Mouse (Mus musculus) MEL (cell line): ENCODE results near the gene Porcn. TPM values are rescaled to one million over a fixed set of nuclear protein-coding genes. Genes with fewer than 3 reads are reported as not detected.

ENCODE experiments used
- DNase-seq: peaks from one replicate; pipeline ENCODE4 v3.0.0; 2011; ENCODE audit warnings: low read depth, low spot score
- H3K27ac ChIP-seq: 2 replicates; pipeline ENCODE4 v1.5.1; 2012; ENCODE audit warnings: low read depth, mild to moderate bottlenecking, control low read depth, low read length, moderate library complexity; ENCODE audit not compliant: control insufficient read depth
- H3K27me3 ChIP-seq, 2 experiments: fragments of 150-350 bp in 1 of 2; sonication (generic) in 1 of 2; 2 replicates each; pipeline ENCODE4 v1.6.1; 2012; ENCODE audit warnings: low read length in 2 of 2, mild to moderate bottlenecking in 2 of 2, improper control_type of control experiment in 1 of 2, moderate library complexity in 1 of 2; ENCODE audit not compliant: insufficient read depth in 2 of 2, control insufficient read depth in 1 of 2
- H3K36me3 ChIP-seq, 2 experiments: 2 replicates each; pipeline ENCODE4 v1.6.1; 2012 to 2014; ENCODE audit warnings: low read length in 2 of 2, improper control_type of control experiment in 1 of 2, inconsistent platforms in 1 of 2, mild to moderate bottlenecking in 1 of 2; ENCODE audit not compliant: insufficient read depth in 2 of 2, control insufficient read depth in 1 of 2
- H3K4me1 ChIP-seq, 2 experiments: fragments of 150-350 bp in 1 of 2; sonication (generic) in 1 of 2; 2 replicates each; pipeline ENCODE4 v1.6.1; 2012; ENCODE audit warnings: low read length in 2 of 2, improper control_type of control experiment in 1 of 2, mild to moderate bottlenecking in 1 of 2; ENCODE audit not compliant: insufficient read depth in 2 of 2, control insufficient read depth in 1 of 2
- H3K4me3 ChIP-seq, 2 experiments: fragments of 150-350 bp in 1 of 2; sonication (generic) in 1 of 2; 2 replicates each; pipeline ENCODE4 v1.5.1; 2012; ENCODE audit warnings: low read depth in 2 of 2, low read length in 2 of 2, mild to moderate bottlenecking in 2 of 2, moderate library complexity in 2 of 2, control low read depth in 1 of 2, improper control_type of control experiment in 1 of 2; ENCODE audit not compliant: control insufficient read depth in 1 of 2, insufficient read depth in 1 of 2
- H3K79me2 ChIP-seq: 2 replicates; pipeline ENCODE4 v1.6.1; 2012; ENCODE audit warnings: mild to moderate bottlenecking, low read length, moderate library complexity; ENCODE audit not compliant: control insufficient read depth, poor library complexity, insufficient read depth
- H3K9ac ChIP-seq: 2 replicates; pipeline ENCODE4 v1.6.1; 2012; ENCODE audit warnings: low read depth, mild to moderate bottlenecking, control low read depth, low read length, moderate library complexity; ENCODE audit not compliant: control insufficient read depth, poor library complexity, severe bottlenecking
- H3K9me3 ChIP-seq: fragments of 150-350 bp; sonication (generic); replicated peaks from 2 replicates; pipeline ENCODE4 v1.6.1; 2012; ENCODE audit warnings: mild to moderate bottlenecking, low read length, improper control_type of control experiment, moderate library complexity; ENCODE audit not compliant: insufficient read depth
- BHLHE40 ChIP-seq: IDR thresholded peaks from 2 replicates; pipeline ENCODE4 v1.6.1; 2012; ENCODE audit warnings: low read depth, mild to moderate bottlenecking, inconsistent platforms, low read length, improper control_type of control experiment, borderline replicate concordance
- CTCF ChIP-seq, 3 experiments: IDR thresholded peaks in 2 of 3; conservative IDR thresholded peaks in 1 of 3; 2 replicates each; pipeline ENCODE4 v1.5.1; 2011 to 2012; ENCODE audit warnings: low read length in 3 of 3, low read depth in 2 of 3, mild to moderate bottlenecking in 2 of 3, improper control_type of control experiment in 1 of 3, inconsistent platforms in 1 of 3, mixed read lengths in 1 of 3, moderate library complexity in 1 of 3; ENCODE audit not compliant: control insufficient read depth in 1 of 3, insufficient read depth in 1 of 3, poor library complexity in 1 of 3, severe bottlenecking in 1 of 3
- E2F4 ChIP-seq: IDR thresholded peaks from 2 replicates; pipeline ENCODE4 v1.6.1; 2011; ENCODE audit warnings: low read depth, low read length, improper control_type of control experiment, borderline replicate concordance
- GABPA ChIP-seq: IDR thresholded peaks from 2 replicates; pipeline ENCODE4 v1.6.1; 2012; ENCODE audit warnings: low read depth, mild to moderate bottlenecking, inconsistent platforms, low read length, improper control_type of control experiment, moderate library complexity
- GATA1 ChIP-seq: IDR thresholded peaks from 2 replicates; pipeline ENCODE4 v1.6.1; 2011; ENCODE audit warnings: low read depth, low read length, improper control_type of control experiment
- JUND ChIP-seq: IDR thresholded peaks from 2 replicates; pipeline ENCODE4 v1.6.1; 2011; ENCODE audit warnings: low read depth, mild to moderate bottlenecking, improper control_type of control experiment, low read length
- KAT2A ChIP-seq: conservative IDR thresholded peaks from 2 replicates; pipeline ENCODE4 v1.6.1; 2012; ENCODE audit warnings: low read depth, low read length, improper control_type of control experiment, inconsistent platforms
- MAFK ChIP-seq: IDR thresholded peaks from 2 replicates; pipeline ENCODE4 v1.6.1; 2011; ENCODE audit warnings: low read depth, mild to moderate bottlenecking, low read length, improper control_type of control experiment, borderline replicate concordance
- MEF2A ChIP-seq: IDR thresholded peaks from 2 replicates; pipeline ENCODE4 v1.6.1; 2014; ENCODE audit warnings: low read depth, mild to moderate bottlenecking, inconsistent platforms, low read length, improper control_type of control experiment; ENCODE audit not compliant: poor library complexity, insufficient replicate concordance, severe bottlenecking; ENCODE audit errors: extremely low read depth
- MXI1 ChIP-seq: IDR thresholded peaks from 2 replicates; pipeline ENCODE4 v1.6.1; 2011; ENCODE audit warnings: mild to moderate bottlenecking, low read depth, low read length, improper control_type of control experiment
- MYB ChIP-seq: IDR thresholded peaks from 2 replicates; pipeline ENCODE4 v1.6.1; 2011; ENCODE audit warnings: mild to moderate bottlenecking, low read depth, low read length, improper control_type of control experiment
- POLR2AphosphoS2 ChIP-seq: IDR thresholded peaks from 2 replicates; pipeline ENCODE4 v1.6.1; 2011; ENCODE audit warnings: low read length, improper control_type of control experiment
- POLR2AphosphoS5 ChIP-seq: IDR thresholded peaks from 2 replicates; pipeline ENCODE4 v1.6.1; 2012; ENCODE audit warnings: low read depth, borderline replicate concordance, mild to moderate bottlenecking, inconsistent platforms, low read length, moderate library complexity, mixed read lengths
- RAD21 ChIP-seq: IDR thresholded peaks from 2 replicates; pipeline ENCODE4 v1.6.1; 2011; ENCODE audit warnings: mild to moderate bottlenecking, low read depth, low read length, improper control_type of control experiment
- SMC3 ChIP-seq: IDR thresholded peaks from 2 replicates; pipeline ENCODE4 v1.6.1; 2011; ENCODE audit warnings: low read depth, low read length, improper control_type of control experiment
- TAL1 ChIP-seq: IDR thresholded peaks from 2 replicates; pipeline ENCODE4 v1.6.1; 2012; ENCODE audit warnings: mild to moderate bottlenecking, inconsistent platforms, low read length, moderate library complexity, mixed read lengths
- TCF12 ChIP-seq: IDR thresholded peaks from 2 replicates; pipeline ENCODE4 v1.6.1; 2014; ENCODE audit warnings: low read depth, mild to moderate bottlenecking, inconsistent platforms, low read length, improper control_type of control experiment, moderate library complexity
- USF1 ChIP-seq: IDR thresholded peaks from 2 replicates; pipeline ENCODE4 v1.6.1; 2014; ENCODE audit warnings: low read depth, mild to moderate bottlenecking, inconsistent platforms, low read length, improper control_type of control experiment, moderate library complexity
- USF2 ChIP-seq, 2 experiments: IDR thresholded peaks; 2 replicates each; pipeline ENCODE4 v1.6.1; 2011 to 2012; ENCODE audit warnings: improper control_type of control experiment in 2 of 2, low read length in 2 of 2, borderline replicate concordance in 1 of 2, inconsistent platforms in 1 of 2, low read depth in 1 of 2, mild to moderate bottlenecking in 1 of 2; ENCODE audit not compliant: insufficient read depth in 1 of 2
- ZNF384 ChIP-seq: IDR thresholded peaks from 2 replicates; pipeline ENCODE4 v1.6.1; 2012; ENCODE audit warnings: low read depth, mild to moderate bottlenecking, inconsistent platforms, low read length, improper control_type of control experiment
- polyA plus RNA-seq, 2 experiments: library from polyadenylated mRNA; stranded (reverse) in 1 of 2; unstranded in 1 of 2; fragments of >175 nt in 1 of 2; fragments of >200 nt in 1 of 2; gene quantifications; 2 replicates each; pipeline versions ENCODE4 v1.2.1 to v1.2.4; 2012; ENCODE audit warnings: low replicate concordance in 2 of 2, low read depth in 1 of 2; ENCODE audit not compliant: insufficient read length in 2 of 2, insufficient read depth in 1 of 2, missing spikeins in 1 of 2
- total RNA-seq: library from RNA; depleted of rRNA; stranded (reverse); fragments of 300-350 nt; gene quantifications from 2 replicates; pipeline ENCODE4 v1.2.3, GENCODE M21; 2012

Porcn gene
- total and polyA plus RNA-seq, 3 experiments, result 3.5 to 16.1 TPM; not detected in 1

GRCm38 (mm10) chrX:8206694-8207197, 421 bp upstream of the Porcn start:
- H3K27ac ChIP-seq, result peak overlapping the region; percentile 30
- H3K9ac ChIP-seq, result peak overlapping the region; percentile 70
- H3K4me1 ChIP-seq, result peaks cover 11 to 15% of the 10 kb centered on the region in 2 experiments
- TF ChIP-seq E2F4 (no peak), MXI1 (0 out of 2 replicates have a peak, but pooled peaks have one; percentile 7), GATA1 (peak; percentile 26; the same call in 1 of the 2 replicates)
- no peaks in the 10 kb centered on the region for H3K27me3 ChIP-seq
- no peaks in the 10 kb centered on the region for H3K9me3 ChIP-seq
- DNase-seq, result no peak
- H3K79me2 ChIP-seq, result no peaks in the 10 kb centered on the region
- peaks cover 0 to 14% of the 10 kb centered on the region in 2 experiments; a peak in 2 of 4 replicates for H3K36me3 ChIP-seq
- H3K4me3 ChIP-seq, result peak overlapping the region; percentile 63 to 83

GRCm38 (mm10) chrX:8205551-8205950, 774 bp downstream of the Porcn start:
- Histone ChIP-seq H3K9ac (peak overlapping the region; percentile 68), H3K4me1 (peaks cover 7 to 10% of the 10 kb centered on the region in 2 experiments), H3K9me3 (no peaks in the 10 kb centered on the region), H3K27me3 (no peaks in the 10 kb centered on the region), H3K27ac (no peak overlapping the region), H3K4me3 (peak overlapping the region; percentile 63 to 81), H3K36me3 (peaks cover 0 to 14% of the 10 kb centered on the region in 2 experiments; a peak in 2 of 4 replicates), H3K79me2 (no peaks in the 10 kb centered on the region)
- TF ChIP-seq SMC3, result no peak
- TF ChIP-seq E2F4, result no peak
- no peak for TF ChIP-seq GATA1
- TF ChIP-seq ZNF384, result no peak
- no peak for TF ChIP-seq MAFK
- TF ChIP-seq JUND, result no peak
- no peak for TF ChIP-seq USF2 (IDR thresholded peaks at IDR 0.05; ENCODE audit: borderline replicate concordance in 1 of 2, insufficient read depth in 1 of 2, low read depth in 1 of 2, low read length in 2 of 2)
- no peak for TF ChIP-seq KAT2A
- TF ChIP-seq BHLHE40, result no peak
- no peak for TF ChIP-seq POLR2AphosphoS2
- TF ChIP-seq CTCF (IDR thresholded peaks at IDR 0.05 in 2 of 3, conservative IDR thresholded peaks at IDR 0.05 in 1 of 3; ENCODE audit: control insufficient read depth in 1 of 3, insufficient read depth in 1 of 3, low read depth in 2 of 3, low read length in 3 of 3, poor library complexity in 1 of 3, severe bottlenecking in 1 of 3), result no peak
- no peak for TF ChIP-seq TAL1
- TF ChIP-seq POLR2AphosphoS5, result no peak
- TF ChIP-seq TCF12, result no peak
- no peak for TF ChIP-seq MEF2A
- no peak for TF ChIP-seq GABPA
- TF ChIP-seq MYB, result no peak
- no peak for TF ChIP-seq USF1
- no peak for TF ChIP-seq MXI1
- TF ChIP-seq RAD21, result no peak
- DNase-seq, result no peak
